Mouse (Mus musculus): ENCODE measurements around the gene Bmp4. TPM values are rescaled to one million over a fixed set of nuclear protein-coding genes. Genes with fewer than 3 reads are reported as not detected.

Bmp4 gene
- total RNA-seq (2021), result 10 to 100 TPM in 1 of 2 experiments, 1 to 10 TPM in 1; 8.6 to 10.3 TPM
- long read RNA-seq, experiment 1, transcript Bmp4-201 (4 exons, 2,064 nt), result major isoform, 5 of 11 reads
- long read RNA-seq, experiment 1, partial matches to known transcripts, result 3 of 11 reads
- long read RNA-seq, experiment 1, other reads (novel, unspliced or antisense), result 3 of 11 reads
- long read RNA-seq, experiment 2, partial matches to known transcripts, result 3 of 8 reads
- long read RNA-seq, experiment 2, other reads (novel, unspliced or antisense), result 3 of 8 reads

GRCm38 (mm10) chr14:46390249-46390775, at the start of gene Bmp4:
Bmp4 (minus strand) TSS chr14:46390669.
- peak; percentile 31 for DNase-seq

DNA sequence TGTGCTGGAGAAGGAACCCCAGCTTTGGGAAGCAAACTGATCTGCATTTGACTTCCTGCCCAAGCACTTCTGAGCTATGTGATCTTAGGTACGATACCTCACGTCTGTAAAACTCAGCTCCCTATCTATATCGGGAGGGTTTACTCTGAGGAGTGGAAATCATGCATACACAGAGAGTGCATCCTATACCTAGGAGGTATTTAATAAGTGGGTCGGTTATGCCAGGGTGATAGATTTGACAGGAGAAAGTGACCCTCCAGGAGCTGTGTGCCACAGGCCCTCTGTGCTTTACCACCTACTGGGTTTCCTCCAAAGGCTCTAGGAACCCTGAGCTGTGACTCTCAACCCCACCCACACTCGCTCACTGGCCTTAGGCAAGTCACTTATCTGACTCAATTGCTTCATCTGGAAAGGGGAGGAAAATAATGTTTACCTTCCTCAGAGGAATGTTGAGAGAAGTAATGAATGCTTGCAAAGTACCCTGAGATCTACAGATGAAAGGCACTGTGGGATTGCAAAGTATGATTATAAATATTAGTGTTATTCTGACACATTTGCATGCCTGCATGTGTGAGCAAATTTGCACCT, 49.1 kb upstream of the Bmp4 start:
- no peak for DNase-seq

DNA sequence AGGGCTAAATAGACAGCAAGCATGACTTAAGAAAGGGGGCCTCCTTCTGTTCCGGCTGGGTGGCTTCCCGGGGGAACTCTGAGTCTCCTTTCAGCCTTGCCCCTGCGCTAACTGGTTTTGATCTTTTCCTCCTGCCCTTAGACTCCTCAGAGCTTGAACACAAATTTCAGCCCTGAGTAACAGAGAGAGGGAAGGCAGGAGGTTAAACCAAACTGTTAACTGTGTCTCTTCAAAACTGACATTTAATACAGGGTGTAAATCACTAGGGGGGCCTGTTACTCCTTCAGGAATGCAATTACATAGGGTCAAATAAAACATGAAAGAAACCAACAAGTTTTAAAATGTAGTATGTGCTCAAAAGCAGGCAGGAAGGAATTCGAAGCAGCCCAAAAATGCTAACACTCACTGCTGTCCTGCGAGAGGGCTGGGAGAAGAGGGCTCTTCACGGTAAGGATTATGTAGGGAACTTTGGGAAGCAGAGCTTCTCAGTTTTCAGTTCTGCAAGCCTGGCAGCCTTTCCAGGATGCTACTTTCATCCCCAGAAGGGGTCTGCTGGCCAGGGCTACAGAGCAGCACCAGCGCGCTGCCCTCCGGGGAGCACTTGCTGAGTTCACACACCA, 46.1 kb upstream of the Bmp4 start:
- DNase-seq, result no peak

DNA sequence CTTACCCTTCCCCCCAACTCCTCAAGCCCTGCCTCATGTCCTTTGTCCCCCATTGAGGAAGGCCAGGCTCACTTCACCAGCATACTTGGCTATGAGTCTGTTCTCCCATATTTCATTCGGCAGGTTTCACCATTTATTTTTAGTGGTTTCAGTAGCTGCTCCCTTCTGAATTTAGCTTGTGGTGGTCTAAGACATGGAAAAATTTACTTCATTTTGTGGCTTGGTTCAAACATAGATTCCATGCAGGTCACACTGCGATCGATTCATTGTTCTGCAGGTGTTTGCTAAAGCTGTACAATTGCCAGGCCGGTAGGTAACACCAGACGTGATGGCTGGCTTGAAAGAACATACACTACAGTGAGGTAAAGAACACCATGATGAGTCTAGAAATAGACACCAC, 39.8 kb upstream of the Bmp4 start:
- no peak for DNase-seq

DNA sequence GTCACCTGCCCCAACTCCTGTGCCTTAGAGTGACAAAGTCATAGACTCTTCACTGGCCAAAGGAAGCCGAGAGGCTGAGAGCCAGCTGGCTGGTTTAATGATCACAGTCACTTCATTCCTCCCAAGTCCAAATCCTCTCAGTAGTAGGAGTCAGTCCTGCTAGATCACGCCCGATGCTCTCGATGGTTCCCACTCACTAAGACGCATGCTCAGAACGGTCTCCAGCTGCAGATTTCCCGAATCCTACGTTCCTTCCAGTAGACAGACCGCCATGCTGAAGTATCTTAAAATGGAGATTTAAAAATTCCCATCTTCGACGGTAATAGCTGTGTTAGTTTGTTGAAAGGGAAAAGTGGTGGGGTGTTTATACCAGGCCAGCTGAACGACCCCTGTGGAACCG, 36.8 kb upstream of the Bmp4 start:
- no peak for DNase-seq

DNA sequence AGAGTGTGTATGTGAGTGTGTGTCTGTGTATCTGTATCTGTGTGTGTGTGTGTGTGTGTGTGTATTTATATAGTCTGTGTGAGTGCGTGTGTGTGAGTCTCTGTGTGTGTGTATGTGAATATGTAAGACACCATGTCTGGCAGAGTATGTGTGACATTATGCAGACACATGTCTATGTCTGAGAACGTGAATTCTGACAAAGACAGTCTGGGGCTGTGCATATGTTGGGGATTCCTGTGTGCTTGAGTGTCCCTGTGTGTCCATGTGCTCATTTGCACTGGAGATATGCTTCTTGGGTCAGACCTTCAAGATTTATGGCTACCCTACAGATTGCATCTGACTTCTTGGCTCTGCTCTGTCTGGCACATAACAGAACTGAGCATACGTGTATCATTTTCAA, 31.4 kb upstream of the Bmp4 start:
- DNase-seq, result no peak

GRCm38 (mm10) chr14:46419269-46419668, 28.8 kb upstream of the Bmp4 start:
- peak; percentile 9 for DNase-seq

GRCm38 (mm10) chr14:46418371-46419097, 28.1 kb upstream of the Bmp4 start:
- no peak for DNase-seq

DNA sequence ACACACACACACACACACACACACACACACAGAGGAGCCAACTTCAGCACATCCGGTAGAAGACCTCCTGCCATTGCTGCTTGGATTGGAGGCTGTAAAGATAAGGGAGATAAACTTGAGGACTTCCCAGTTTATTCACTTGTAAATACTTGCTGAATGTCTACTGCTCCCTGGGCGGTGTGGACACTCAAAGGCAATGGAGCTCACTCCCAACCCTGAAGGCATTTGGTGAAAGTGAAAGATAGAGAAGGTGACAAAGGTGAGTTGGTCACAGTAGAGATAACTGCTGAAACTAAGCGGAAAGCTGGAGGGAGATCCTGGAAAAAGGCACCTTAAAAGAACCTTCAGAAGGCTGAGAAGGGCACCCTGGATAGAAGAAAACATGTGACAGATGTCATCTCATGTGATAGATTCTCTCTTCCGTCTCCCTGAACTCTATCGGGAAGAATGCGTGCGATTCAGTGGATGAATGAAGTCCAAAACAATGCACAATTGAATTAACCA, 22.1 kb upstream of the Bmp4 start:
- DNase-seq, result no peak

DNA sequence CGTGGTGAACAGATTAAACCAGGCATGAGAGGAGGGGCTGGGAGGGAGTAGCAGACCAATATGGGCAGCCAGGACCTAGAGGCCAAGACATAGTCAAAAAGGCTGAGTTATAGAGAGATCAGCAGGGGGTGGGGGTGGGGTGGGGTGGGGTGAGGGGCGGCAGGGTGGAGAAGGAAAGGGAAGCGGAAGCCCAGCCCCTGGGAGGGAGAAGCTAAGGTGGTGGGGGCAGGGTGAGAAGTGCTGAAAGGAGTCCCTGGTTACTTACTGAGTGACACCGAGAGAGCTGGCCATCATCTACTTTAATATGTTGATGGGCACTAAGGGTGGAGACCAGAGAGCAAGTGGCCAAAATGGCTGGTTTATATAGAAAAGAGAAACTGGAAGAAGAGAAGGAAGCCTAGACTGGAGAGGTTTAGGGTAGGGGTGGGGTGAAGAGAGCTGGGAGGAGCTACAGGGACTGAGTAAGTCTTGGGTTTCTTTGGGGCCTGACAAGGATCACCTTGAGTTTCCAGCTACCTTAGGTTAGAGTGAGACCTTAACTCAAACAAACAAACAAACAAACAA, 20.2 kb upstream of the Bmp4 start:
- no peak for DNase-seq

DNA sequence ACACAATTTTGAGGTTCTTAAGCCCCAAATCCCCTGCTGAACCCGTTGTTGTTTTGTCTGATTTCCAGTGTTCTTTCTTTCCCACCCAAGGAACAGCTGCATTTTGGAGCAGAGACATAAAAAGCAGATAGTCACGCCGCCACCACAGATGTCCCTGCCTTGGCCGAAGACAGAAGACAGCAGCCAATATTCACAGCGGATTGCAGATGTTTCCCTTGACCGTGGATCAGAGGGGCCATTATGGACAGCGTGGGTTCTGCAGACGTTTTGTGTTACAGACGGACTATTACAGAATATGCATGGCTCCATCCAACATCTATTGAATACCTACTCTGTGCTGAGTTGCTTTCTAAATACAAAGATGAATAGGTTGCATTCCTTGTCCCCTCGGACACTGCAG, 18.5 kb upstream of the Bmp4 start:
- DNase-seq, result no peak

- DNase-seq, result no peak
Measured at GRCm38 (mm10) chr14:46408319-46408718, 17.9 kb upstream of the Bmp4 start.

GRCm38 (mm10) chr14:46399925-46400324, 9.5 kb upstream of the Bmp4 start:
- DNase-seq, result no peak

DNA sequence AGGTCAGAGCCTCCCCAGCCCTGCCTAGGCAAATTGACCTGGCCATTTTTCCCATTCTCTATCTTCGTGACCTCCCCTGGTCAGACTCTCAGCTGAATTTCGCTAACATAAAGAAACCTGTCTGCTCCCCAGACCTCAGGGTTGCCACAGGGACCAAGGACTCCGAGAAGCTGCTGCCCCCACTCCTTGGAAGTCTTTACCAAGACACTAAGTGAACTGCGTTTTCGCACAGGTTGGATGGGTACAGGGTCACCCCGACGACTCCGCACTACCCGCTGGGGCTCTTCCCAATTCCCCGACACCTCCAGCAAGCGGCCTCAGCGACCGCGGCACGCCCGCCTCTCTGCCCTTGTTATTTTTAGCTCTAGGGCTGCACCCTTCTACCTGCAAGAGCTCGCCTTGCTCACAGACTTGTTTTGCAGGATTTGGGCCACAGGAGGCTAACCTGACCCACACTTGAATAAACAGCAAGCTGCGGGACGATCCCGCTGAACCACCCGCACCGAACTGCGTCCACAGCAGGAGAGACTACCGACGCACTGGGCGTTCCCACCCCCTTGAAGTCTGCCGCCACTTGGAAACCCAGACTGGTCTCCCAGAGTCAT, 7.7 kb upstream of the Bmp4 start:
- DNase-seq, result no peak

DNA sequence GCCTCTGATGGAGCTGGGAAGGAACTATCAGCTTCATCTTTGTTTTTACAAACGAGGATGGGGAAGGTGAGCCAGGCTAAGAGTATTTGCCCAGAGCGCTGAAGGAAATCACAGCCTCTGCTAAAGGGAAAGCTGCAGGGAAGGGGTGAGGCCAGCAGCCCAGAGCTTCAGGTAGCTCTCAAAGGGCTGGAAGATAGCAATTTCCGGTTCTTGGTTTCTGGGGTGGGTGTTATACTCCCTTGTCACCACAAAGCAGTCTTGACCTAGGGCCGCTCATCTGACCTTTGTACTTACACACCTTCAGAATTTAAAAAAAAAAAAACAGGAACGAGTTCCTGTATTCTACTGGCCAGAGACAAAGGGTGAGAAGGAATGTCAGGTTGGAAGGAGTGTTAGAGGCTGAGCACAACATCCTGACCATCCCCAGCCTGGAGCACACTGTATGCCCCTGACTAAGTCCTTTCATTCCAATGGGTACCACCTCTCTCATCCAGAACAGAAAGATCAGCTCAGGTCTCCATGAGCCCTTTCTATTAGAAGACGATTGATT, 1.2 kb upstream of the Bmp4 start:
- no peak for DNase-seq

DNA sequence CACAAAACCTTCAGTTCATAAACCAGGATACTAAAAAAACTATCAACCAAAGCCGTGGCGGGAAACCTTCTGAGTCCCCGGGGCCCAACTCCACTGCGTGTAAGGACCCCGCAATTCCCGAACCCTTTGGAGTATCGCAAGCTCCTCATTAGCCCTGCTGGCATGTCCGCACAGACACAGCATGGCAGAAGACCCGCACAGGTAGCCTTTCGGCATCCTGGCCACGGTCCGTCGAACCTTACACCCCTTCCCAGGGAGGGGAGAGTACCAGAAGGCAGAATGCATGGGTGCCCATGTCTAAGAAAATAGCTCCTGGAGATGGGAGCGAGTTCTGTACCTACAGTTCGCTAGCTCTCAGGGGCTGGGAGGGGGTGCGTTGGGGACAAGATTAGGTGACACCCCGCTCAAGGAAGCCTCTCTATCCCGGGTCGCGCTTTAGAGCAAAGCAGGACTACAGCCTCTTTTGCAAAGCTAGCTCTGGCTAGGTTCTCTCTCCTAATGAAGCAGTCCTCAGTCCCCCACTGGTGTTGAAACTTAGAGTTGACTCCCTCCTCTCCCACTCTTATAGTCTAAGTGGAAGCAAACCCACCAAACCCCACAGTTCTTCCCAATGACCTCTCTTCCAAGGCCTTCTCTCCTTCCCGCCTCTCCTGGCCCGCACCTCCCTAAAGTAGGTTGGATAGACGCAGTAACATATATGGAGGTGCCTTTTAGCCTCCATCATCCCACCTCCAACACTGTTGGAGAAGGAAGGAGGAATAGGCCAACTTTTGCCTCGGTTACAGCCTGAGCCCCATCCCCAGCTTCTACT, 826 bp downstream of the Bmp4 start:
- DNase-seq, result no peak

- DNase-seq, result peak; percentile 64
Measured at GRCm38 (mm10) chr14:46388636-46389035, 1.8 kb downstream of the Bmp4 start.

GRCm38 (mm10) chr14:46387821-46388481, 2.5 kb downstream of the Bmp4 start:
- peak; percentile 54 for DNase-seq

GRCm38 (mm10) chr14:46387357-46387671, 3.2 kb downstream of the Bmp4 start:
- DNase-seq, result peak; percentile 88

Data from adrenal gland, postnatal 10 days (tissue).